Mouse (Mus musculus): ENCODE measurements around the gene Kcnf1. TPM values are rescaled to one million over a fixed set of nuclear protein-coding genes. Genes with fewer than 3 reads are reported as not detected.

The Kcnf1 gene
- polyA plus RNA-seq, 1 experiment from 2014 or later, result 0.41 TPM

Other genes starting within 250 kb of the Kcnf1 start
- gene Pqlc3, start 176.5 kb downstream of the Kcnf1 start, polyA plus RNA-seq (2015; fragmentation: Nextera tagmentation; extraction: Ambion mirVana), result 2.5 and 3.0 TPM in 2 replicates
- gene 2410004P03Rik, start 165.2 kb downstream of the Kcnf1 start, polyA plus RNA-seq (2015; fragmentation: Nextera tagmentation; extraction: Ambion mirVana), result 0.23 TPM in 1 of 2 replicates, not detected in the other
- gene Pdia6, start 89.7 kb upstream of the Kcnf1 start, polyA plus RNA-seq (2015; fragmentation: Nextera tagmentation; extraction: Ambion mirVana), result 361 and 412 TPM in 2 replicates
- gene Atp6v1c2, start 152.5 kb upstream of the Kcnf1 start, polyA plus RNA-seq (2015; fragmentation: Nextera tagmentation; extraction: Ambion mirVana), result 0.21 TPM in 1 of 2 replicates, not detected in the other
- 13.2 and 13.8 TPM in 2 replicates for gene Nol10, start 171.6 kb upstream of the Kcnf1 start, polyA plus RNA-seq (2015; fragmentation: Nextera tagmentation; extraction: Ambion mirVana)